Mouse (Mus musculus) kidney, embryonic 16.5 days (tissue): Measurements from ENCODE around the gene Pde6h. TPM values are rescaled to one million over a fixed set of nuclear protein-coding genes. Genes with fewer than 3 reads are reported as not detected.
"Not testable (repeated sequence)": the region's sequence is repeated elsewhere in the genome, so short reads cannot be mapped to it uniquely, and the experiment has no call there.

Experiments
- ATAC-seq: fragments of 200-750 bp; cut with Nextera tagmentation; 2 replicates; pipeline ENCODE4 v1.8.0; 2017; ENCODE audit warnings: moderate TSS enrichment; ENCODE audit not compliant: low FRiP score, low TSS enrichment
- H3K27ac ChIP-seq: fragments of 300-500 bp; sonication (generic); 2 replicates; pipeline ENCODE4 v1.5.1; 2014; ENCODE audit warnings: low read length
- H3K27me3 ChIP-seq: fragments of 300-500 bp; sonication (generic); 2 replicates; pipeline ENCODE4 v1.6.1; 2014; ENCODE audit warnings: low read length, control low read depth, mixed read lengths; ENCODE audit not compliant: insufficient read depth
- H3K36me3 ChIP-seq: fragments of 300-500 bp; sonication (generic); 2 replicates; pipeline ENCODE4 v1.6.1; 2014; ENCODE audit warnings: low read length, control low read depth, mixed read lengths; ENCODE audit not compliant: insufficient read depth
- H3K4me1 ChIP-seq: fragments of 300-500 bp; sonication (generic); 2 replicates; pipeline ENCODE4 v1.6.1; 2014; ENCODE audit warnings: low read length, control low read depth, mixed read lengths; ENCODE audit not compliant: insufficient read depth
- H3K4me2 ChIP-seq: fragments of 300-500 bp; sonication (generic); replicated peaks from 2 replicates; pipeline ENCODE4 v1.6.1; 2014; ENCODE audit warnings: low read depth, low read length
- H3K4me3 ChIP-seq: fragments of 300-500 bp; sonication (generic); 2 replicates; pipeline ENCODE4 v1.5.1; 2014; ENCODE audit warnings: mild to moderate bottlenecking, low read length
- H3K9ac ChIP-seq: fragments of 300-500 bp; sonication (generic); replicated peaks from 2 replicates; pipeline ENCODE4 v1.6.1; 2014; ENCODE audit warnings: low read length
- H3K9me3 ChIP-seq: fragments of 300-500 bp; sonication (generic); 2 replicates; pipeline ENCODE4 v1.6.1; 2016; ENCODE audit warnings: low read length, control low read depth
- WGBS: fragments of 180-500 bp; shearing (Covaris S2); extraction: QIAGEN DNeasy Blood & Tissue Kit; methylation state at CpG from one replicate; pipeline ENCODE4 v1.1.7; 2014; 5-methylcytosine and 5-hydroxymethylcytosine counted together
- polyA plus RNA-seq: library from polyadenylated mRNA; unstranded; fragments of >200 nt; fragmentation: Nextera tagmentation; extraction: Ambion mirVana; gene quantifications from 2 replicates; pipeline ENCODE4 v1.2.1, GENCODE M21; 2015

Gene Pde6h
- polyA plus RNA-seq = 0.49 and 0.55 TPM in 2 replicates

GRCm38 (mm10) chr6:136923532-136923931, at the start of gene Pde6h:
Gene Pde6h, plus strand, starts transcription at chr6:136923832.
- Histone ChIP-seq H3K27me3 (no peaks in the 10 kb centered on the region), H3K4me3 (no peak within 1 kb of the TSS), H3K27ac (no peak within 1 kb of the TSS), H3K36me3 (no peaks in the 10 kb centered on the region), H3K4me2 (no peak within 1 kb of the TSS), H3K9me3 (no peaks in the 10 kb centered on the region), H3K9ac (no peak within 1 kb of the TSS), H3K4me1 (no peaks in the 10 kb centered on the region)
- 85% methylated on average over 8 of the region's 8 CpGs for WGBS
- no peak for ATAC-seq

DNA sequence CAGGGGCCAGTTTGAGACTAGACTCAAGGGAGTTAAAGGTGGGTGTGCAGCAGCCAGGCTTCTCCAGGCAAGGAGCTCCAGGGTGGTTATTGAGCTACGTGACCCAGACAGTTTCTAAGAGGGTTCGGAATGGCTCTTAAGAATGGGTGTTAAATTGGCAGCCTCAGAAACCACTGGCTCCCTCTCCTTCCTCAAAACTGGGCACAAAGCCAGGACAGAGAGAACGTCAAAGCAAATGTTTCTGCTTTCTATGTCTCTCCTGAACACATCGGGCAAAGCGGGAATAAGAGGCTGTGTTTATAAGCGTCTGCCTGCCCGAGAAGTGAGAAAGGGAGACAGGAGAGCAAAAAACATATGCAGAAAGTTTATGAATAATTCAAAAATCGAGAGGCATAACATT, 49.0 kb upstream of the Pde6h start:
- Histone ChIP-seq H3K9me3 (no peaks in the 10 kb centered on the region), H3K9ac (peak overlapping the region; percentile 33), H3K36me3 (no peaks in the 10 kb centered on the region), H3K27me3 (no peaks in the 10 kb centered on the region), H3K4me3 (peak overlapping the region; percentile 35), H3K4me2 (peak overlapping the region; percentile 42), H3K4me1 (peaks cover 13% of the 10 kb centered on the region; the same call in 1 of the 2 replicates), H3K27ac (0 out of 2 replicates have a peak overlapping the region, but pooled peaks have one; percentile 14)
- no peak for ATAC-seq
- 46% methylated on average over 8 of the region's 8 CpGs for WGBS

- Histone ChIP-seq H3K9ac (peak within 1 kb of the TSS; percentile 49), H3K4me3 (peak within 1 kb of the TSS; percentile 35), H3K27ac (peak within 1 kb of the TSS; percentile 17), H3K4me2 (peak within 1 kb of the TSS; percentile 45), H3K4me1 (peaks cover 13% of the 10 kb centered on the region; the same call in 1 of the 2 replicates), H3K9me3 (no peaks in the 10 kb centered on the region), H3K36me3 (no peaks in the 10 kb centered on the region), H3K27me3 (no peaks in the 10 kb centered on the region)
- 16% methylated on average over 9 of the region's 9 CpGs for WGBS
- ATAC-seq = peak; percentile 92
Measured at GRCm38 (mm10) chr6:136875670-136876069, 48.0 kb upstream of the Pde6h start, which contains the start of gene Mgp. Gene Mgp, minus strand, starts transcription at chr6:136875823.

- WGBS = 50% methylated on average over 8 of the region's 8 CpGs
- Histone ChIP-seq H3K27ac (no peak overlapping the region), H3K9me3 (no peaks in the 10 kb centered on the region), H3K4me1 (peaks cover 11% of the 10 kb centered on the region; the same call in 1 of the 2 replicates), H3K27me3 (no peaks in the 10 kb centered on the region), H3K4me3 (no peak overlapping the region), H3K9ac (no peak overlapping the region), H3K36me3 (no peaks in the 10 kb centered on the region), H3K4me2 (no peak overlapping the region)
- ATAC-seq = no peak
Measured at GRCm38 (mm10) chr6:136881678-136882077, 42.0 kb upstream of the Pde6h start.

GRCm38 (mm10) chr6:136883431-136883915, 40.2 kb upstream of the Pde6h start:
- peaks cover 19% of the 10 kb centered on the region; the same call in 1 of the 2 replicates for H3K4me1 ChIP-seq
- H3K36me3 ChIP-seq = no peaks in the 10 kb centered on the region
- H3K9me3 ChIP-seq = no peaks in the 10 kb centered on the region
- H3K4me3 ChIP-seq = no peak overlapping the region
- no peak overlapping the region for H3K4me2 ChIP-seq
- no peak overlapping the region for H3K9ac ChIP-seq
- 0 out of 2 replicates have a peak, but pooled peaks have one; percentile 46 for ATAC-seq
- H3K27me3 ChIP-seq = no peaks in the 10 kb centered on the region
- WGBS = 75% methylated on average over 3 of the region's 3 CpGs
- no peak overlapping the region for H3K27ac ChIP-seq

GRCm38 (mm10) chr6:136883961-136884360, 39.7 kb upstream of the Pde6h start:
- Histone ChIP-seq H3K27me3 (no peaks in the 10 kb centered on the region), H3K4me1 (peaks cover 19% of the 10 kb centered on the region; the same call in 1 of the 2 replicates), H3K4me2 (no peak overlapping the region), H3K36me3 (no peaks in the 10 kb centered on the region), H3K27ac (no peak overlapping the region), H3K9ac (no peak overlapping the region), H3K4me3 (no peak overlapping the region), H3K9me3 (no peaks in the 10 kb centered on the region)
- 92% methylated on average over 6 of the region's 6 CpGs for WGBS
- ATAC-seq = no peak

DNA sequence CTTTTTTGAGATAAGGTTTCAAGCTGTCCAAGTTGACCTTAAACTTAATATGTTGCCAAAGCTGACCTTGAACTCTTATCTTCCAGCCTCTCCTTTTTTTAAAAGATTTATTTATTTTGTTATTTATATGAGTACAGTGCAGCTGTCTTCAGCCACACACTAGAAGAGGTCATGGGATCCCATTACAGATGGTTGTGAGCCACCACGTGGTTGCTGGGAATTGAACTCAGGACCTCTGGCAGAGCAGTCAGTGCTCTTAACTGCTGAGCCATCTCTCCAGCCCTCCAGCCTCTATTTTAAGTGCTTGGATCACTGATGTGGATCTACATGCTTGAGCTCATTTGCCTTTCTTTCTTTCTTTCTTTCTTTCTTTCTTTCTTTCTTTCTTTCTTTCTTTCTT, 38.9 kb upstream of the Pde6h start:
- not testable (repeated sequence) for H3K36me3 ChIP-seq, H3K4me3 ChIP-seq, H3K9ac ChIP-seq, H3K27ac ChIP-seq, H3K4me2 ChIP-seq, H3K9me3 ChIP-seq, H3K27me3 ChIP-seq
- H3K4me1 ChIP-seq = peaks cover 19% of the 10 kb centered on the region; the same call in 1 of the 2 replicates
- 19% methylated on average over 1 of the region's 1 CpGs for WGBS
- ATAC-seq = peak; percentile 43; the same call in 1 of the 2 replicates

GRCm38 (mm10) chr6:136887854-136888253, 35.8 kb upstream of the Pde6h start:
- no peaks in the 10 kb centered on the region for H3K9me3 ChIP-seq
- no peaks in the 10 kb centered on the region for H3K36me3 ChIP-seq
- no peak overlapping the region for H3K4me2 ChIP-seq
- H3K4me1 ChIP-seq = peaks cover 16% of the 10 kb centered on the region; the same call in 1 of the 2 replicates
- H3K9ac ChIP-seq = no peak overlapping the region
- no peaks in the 10 kb centered on the region for H3K27me3 ChIP-seq
- H3K27ac ChIP-seq = peak overlapping the region; percentile 64
- peak; percentile 77 for ATAC-seq
- H3K4me3 ChIP-seq = no peak overlapping the region
- 40% methylated on average over 9 of the region's 9 CpGs for WGBS

- no peak for ATAC-seq
- Histone ChIP-seq H3K27me3 (no peaks in the 10 kb centered on the region), H3K4me2 (no peak overlapping the region), H3K27ac (no peak overlapping the region), H3K4me3 (no peak overlapping the region), H3K36me3 (no peaks in the 10 kb centered on the region), H3K4me1 (peaks cover 14% of the 10 kb centered on the region; the same call in 1 of the 2 replicates), H3K9ac (no peak overlapping the region), H3K9me3 (no peaks in the 10 kb centered on the region)
- WGBS = 89% methylated on average over 6 of the region's 6 CpGs
Measured at GRCm38 (mm10) chr6:136889067-136889466, 34.6 kb upstream of the Pde6h start.

DNA sequence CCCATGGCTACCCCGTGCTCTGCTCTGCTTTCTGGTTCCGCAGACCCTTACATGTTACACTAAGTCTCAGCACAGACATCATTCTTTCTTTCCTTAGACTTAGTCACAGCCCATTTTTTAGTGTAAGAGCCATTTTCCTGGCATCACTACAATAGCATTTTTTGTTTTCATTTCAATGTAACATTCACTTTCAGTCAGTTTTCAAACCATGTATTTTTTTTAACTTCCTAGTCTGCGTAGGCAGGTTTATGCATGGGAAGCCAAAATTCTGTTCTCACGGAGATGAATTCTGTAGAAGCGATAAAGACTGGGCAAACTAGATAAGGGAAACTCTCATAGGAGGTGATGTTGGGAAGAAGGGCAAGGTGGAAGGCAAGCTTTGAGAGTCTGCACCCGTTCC, 34.1 kb upstream of the Pde6h start:
- Histone ChIP-seq H3K27ac (no peak overlapping the region), H3K4me3 (no peak overlapping the region), H3K4me1 (peaks cover 16% of the 10 kb centered on the region), H3K4me2 (no peak overlapping the region), H3K9ac (no peak overlapping the region), H3K27me3 (no peaks in the 10 kb centered on the region), H3K36me3 (no peaks in the 10 kb centered on the region), H3K9me3 (no peaks in the 10 kb centered on the region)
- ATAC-seq = no peak
- WGBS = 91% methylated on average over 6 of the region's 6 CpGs
